Mouse (Mus musculus) 416B (cell line): Measurements from ENCODE around the gene Fam169b.
A peak's percentile ranks its signal among the peaks of the same experiment; 100 is the strongest.

Source experiments
- DNase-seq: peaks from one replicate; pipeline ENCODE4 v3.0.0; 2011; ENCODE audit warnings: low read depth

Fam169b gene

GRCm38 (mm10) chr7:68273515-68273914 is at the start of gene Fam169b:
TSS of gene Fam169b (plus strand) at chr7:68273839.
- DNase-seq = no peak

- no peak for DNase-seq
These were observed 49.6 kb upstream of the Fam169b start for GRCm38 (mm10) chr7:68224006-68224405.

- DNase-seq = peak; percentile 15
These were observed 48.1 kb upstream of the Fam169b start for GRCm38 (mm10) chr7:68225427-68226054.

- DNase-seq = no peak
These were observed 46.6 kb upstream of the Fam169b start for GRCm38 (mm10) chr7:68227021-68227420.

GRCm38 (mm10) chr7:68227621-68228020 is 46.0 kb upstream of the Fam169b start:
- no peak for DNase-seq

- no peak for DNase-seq
These were observed 45.1 kb upstream of the Fam169b start for GRCm38 (mm10) chr7:68228491-68228890.

- DNase-seq = no peak
These were observed 42.8 kb upstream of the Fam169b start for GRCm38 (mm10) chr7:68230831-68231230.

- no peak for DNase-seq
These were observed 41.1 kb upstream of the Fam169b start for GRCm38 (mm10) chr7:68232521-68232920.

- no peak for DNase-seq
These were observed 39.9 kb upstream of the Fam169b start for GRCm38 (mm10) chr7:68233619-68234223.

GRCm38 (mm10) chr7:68236817-68237216 is 36.8 kb upstream of the Fam169b start:
- no peak for DNase-seq

GRCm38 (mm10) chr7:68239220-68239827 is 34.3 kb upstream of the Fam169b start:
- DNase-seq = no peak

- no peak for DNase-seq
These were observed 32.4 kb upstream of the Fam169b start for GRCm38 (mm10) chr7:68241205-68241604.

GRCm38 (mm10) chr7:68245681-68246080 is 28.0 kb upstream of the Fam169b start:
- no peak for DNase-seq

- no peak for DNase-seq
These were observed 27.4 kb upstream of the Fam169b start for GRCm38 (mm10) chr7:68246249-68246648.

GRCm38 (mm10) chr7:68250411-68250810 is 23.2 kb upstream of the Fam169b start:
- DNase-seq = no peak

- no peak for DNase-seq
These were observed 22.7 kb upstream of the Fam169b start for GRCm38 (mm10) chr7:68250902-68251301.

GRCm38 (mm10) chr7:68257767-68258166 is 15.9 kb upstream of the Fam169b start:
- no peak for DNase-seq

GRCm38 (mm10) chr7:68258326-68259150 is 15.1 kb upstream of the Fam169b start:
- no peak for DNase-seq

GRCm38 (mm10) chr7:68259523-68260081 is 14.0 kb upstream of the Fam169b start:
- no peak for DNase-seq

GRCm38 (mm10) chr7:68262612-68263200 is 10.9 kb upstream of the Fam169b start:
- peak; percentile 37 for DNase-seq

GRCm38 (mm10) chr7:68263346-68264027 is 10.2 kb upstream of the Fam169b start:
- DNase-seq = no peak
